Mouse (Mus musculus): Measurements from ENCODE around the gene B4galt2. TPM values are rescaled to one million over a fixed set of nuclear protein-coding genes. Genes with fewer than 3 reads are reported as not detected.

The B4galt2 gene
- polyA plus RNA-seq, 1 experiment from 2014 or later = 18.2 TPM

DNA sequence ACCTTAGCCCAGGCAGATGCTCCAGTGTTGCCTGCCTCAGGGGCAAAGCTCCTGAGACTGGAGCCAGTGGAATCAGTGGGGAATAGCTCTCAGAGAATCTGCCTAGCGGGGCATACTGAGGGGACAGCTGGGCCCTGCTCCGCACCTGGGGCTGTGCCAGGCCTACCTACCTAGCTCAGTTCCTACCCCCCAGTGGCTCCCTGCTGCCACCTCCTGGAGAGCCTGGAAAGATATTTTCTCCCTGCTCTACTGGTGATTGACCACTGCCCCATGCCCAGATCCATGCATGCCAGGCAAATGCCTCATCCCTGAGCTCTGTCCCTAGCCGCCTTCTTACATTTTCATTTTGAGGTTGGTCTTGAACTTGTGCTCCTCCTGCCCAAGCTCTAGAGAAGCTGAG lies 24.5 kb downstream of the B4galt2 start:
- Histone ChIP-seq H3K27me3 (ENCODE audit: control insufficient read depth, insufficient read depth, low read length) (no peaks in the 10 kb centered on the region; the same call in 1 of the 2 replicates), H3K36me3 (ENCODE audit: control insufficient read depth, insufficient read depth, low read length) (0 out of 2 replicates have a peak, but pooled peaks cover 6% of the 10 kb centered on the region), H3K4me1 (ENCODE audit: control insufficient read depth in 2 of 2, insufficient read depth in 2 of 2, low read length in 2 of 2) (peaks cover 12% of the 10 kb centered on the region in 2 experiments), H3K4me3 (ENCODE audit: control insufficient read depth in 1 of 2, insufficient read depth in 1 of 2, low read depth in 1 of 2, low read length in 2 of 2) (no peak overlapping the region), H3K9ac (ENCODE audit: low read length) (no peak overlapping the region), H3K27ac (replicated peaks in 1 of 2; ENCODE audit: control insufficient read depth in 1 of 2, insufficient read depth in 1 of 2, low read depth in 2 of 2, low read length in 2 of 2) (no peak overlapping the region), H3K9me3 (ENCODE audit: control insufficient read depth, low read length) (no peaks in the 10 kb centered on the region), H3K4me2 (ENCODE audit: low read length) (no peak overlapping the region)
- 78% methylated on average over 3 of the region's 3 CpGs for WGBS
- ATAC-seq (ENCODE audit: insufficient number of reproducible peaks, insufficient read depth, low FRiP score, low read depth) = no peak

DNA sequence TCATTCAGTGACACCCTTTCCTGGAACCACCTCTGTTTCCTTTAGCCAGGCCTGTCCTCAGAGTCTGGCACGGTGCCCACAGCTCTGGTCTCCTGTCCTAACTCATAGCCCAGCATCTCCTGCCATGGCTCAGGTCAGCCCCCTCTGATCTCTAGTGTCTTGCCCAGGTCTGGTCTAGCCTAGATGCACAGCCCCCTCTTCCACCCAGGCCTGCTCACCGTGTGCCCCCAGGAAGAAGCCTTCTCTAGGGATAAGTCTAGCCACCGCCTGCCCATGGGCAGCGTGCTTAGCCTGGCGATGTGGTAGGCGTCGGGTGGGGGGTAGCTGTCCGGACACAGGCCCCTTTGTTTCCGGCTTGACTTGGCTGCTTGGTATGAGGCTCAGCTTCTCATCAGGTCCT lies 28.1 kb downstream of the B4galt2 start:
- no peak overlapping the region for H3K4me2 ChIP-seq (ENCODE audit: low read length)
- 79% methylated on average over 9 of the region's 9 CpGs for WGBS
- H3K27ac ChIP-seq (replicated peaks in 1 of 2; ENCODE audit: control insufficient read depth in 1 of 2, insufficient read depth in 1 of 2, low read depth in 2 of 2, low read length in 2 of 2) = no peak overlapping the region
- H3K36me3 ChIP-seq (ENCODE audit: control insufficient read depth, insufficient read depth, low read length) = 0 out of 2 replicates have a peak, but pooled peaks cover 6% of the 10 kb centered on the region
- H3K27me3 ChIP-seq (ENCODE audit: control insufficient read depth, insufficient read depth, low read length) = no peaks in the 10 kb centered on the region; the same call in 1 of the 2 replicates
- no peaks in the 10 kb centered on the region for H3K9me3 ChIP-seq (ENCODE audit: control insufficient read depth, low read length)
- no peak overlapping the region for H3K4me3 ChIP-seq (ENCODE audit: control insufficient read depth in 1 of 2, insufficient read depth in 1 of 2, low read depth in 1 of 2, low read length in 2 of 2)
- no peak for ATAC-seq (ENCODE audit: insufficient number of reproducible peaks, insufficient read depth, low FRiP score, low read depth)
- no peak overlapping the region for H3K9ac ChIP-seq (ENCODE audit: low read length)
- peaks cover 10% of the 10 kb centered on the region in 2 experiments for H3K4me1 ChIP-seq (ENCODE audit: control insufficient read depth in 2 of 2, insufficient read depth in 2 of 2, low read length in 2 of 2)

DNA sequence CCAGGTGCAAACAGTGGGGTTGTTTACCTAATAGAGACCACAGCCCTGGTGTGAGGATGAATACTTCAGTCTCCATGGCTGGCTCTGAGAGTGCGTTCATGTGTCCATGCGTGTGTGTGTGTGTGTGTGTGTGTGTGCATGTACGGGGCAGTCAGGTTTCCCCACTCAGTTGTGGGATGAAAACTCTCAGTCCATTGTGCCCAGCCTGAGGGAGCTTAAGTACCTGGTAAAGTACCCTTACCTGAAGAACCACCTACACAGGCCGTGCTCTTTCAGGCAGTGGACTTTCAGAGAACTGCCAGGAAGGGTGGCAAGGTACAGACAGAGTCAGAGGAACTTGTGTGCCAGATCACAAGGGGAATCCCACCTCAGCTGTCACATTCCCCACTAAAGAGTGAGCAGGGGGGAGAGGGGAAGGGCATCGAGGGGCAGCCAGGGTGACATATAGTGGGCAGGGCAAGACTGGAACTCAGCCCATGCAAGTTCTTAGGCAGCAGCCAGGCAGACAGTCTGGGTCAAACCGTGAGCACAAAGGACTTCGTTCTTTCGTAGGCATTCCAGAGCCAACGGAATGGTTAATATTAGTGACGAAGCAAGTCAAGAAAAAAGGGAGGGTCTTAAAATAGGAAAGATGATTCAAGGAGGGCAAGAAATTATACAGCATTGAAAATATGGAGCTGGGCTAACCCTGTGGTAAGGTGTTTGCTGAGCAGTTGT lies 31.0 kb downstream of the B4galt2 start:
- WGBS = 86% methylated on average over 10 of the region's 10 CpGs
- 0 out of 2 replicates have a peak, but pooled peaks cover 3% of the 10 kb centered on the region for H3K36me3 ChIP-seq (ENCODE audit: control insufficient read depth, insufficient read depth, low read length)
- no peak overlapping the region for H3K9ac ChIP-seq (ENCODE audit: low read length)
- no peaks in the 10 kb centered on the region for H3K27me3 ChIP-seq (ENCODE audit: control insufficient read depth, insufficient read depth, low read length)
- H3K27ac ChIP-seq (replicated peaks in 1 of 2; ENCODE audit: control insufficient read depth in 1 of 2, insufficient read depth in 1 of 2, low read depth in 2 of 2, low read length in 2 of 2) = no peak overlapping the region
- no peak overlapping the region for H3K4me2 ChIP-seq (ENCODE audit: low read length)
- no peak for ATAC-seq (ENCODE audit: insufficient number of reproducible peaks, insufficient read depth, low FRiP score, low read depth)
- no peaks in the 10 kb centered on the region for H3K9me3 ChIP-seq (ENCODE audit: control insufficient read depth, low read length)
- H3K4me3 ChIP-seq (ENCODE audit: control insufficient read depth in 1 of 2, insufficient read depth in 1 of 2, low read depth in 1 of 2, low read length in 2 of 2) = no peak overlapping the region
- peaks cover 13 to 15% of the 10 kb centered on the region in 2 experiments for H3K4me1 ChIP-seq (ENCODE audit: control insufficient read depth in 2 of 2, insufficient read depth in 2 of 2, low read length in 2 of 2)

DNA sequence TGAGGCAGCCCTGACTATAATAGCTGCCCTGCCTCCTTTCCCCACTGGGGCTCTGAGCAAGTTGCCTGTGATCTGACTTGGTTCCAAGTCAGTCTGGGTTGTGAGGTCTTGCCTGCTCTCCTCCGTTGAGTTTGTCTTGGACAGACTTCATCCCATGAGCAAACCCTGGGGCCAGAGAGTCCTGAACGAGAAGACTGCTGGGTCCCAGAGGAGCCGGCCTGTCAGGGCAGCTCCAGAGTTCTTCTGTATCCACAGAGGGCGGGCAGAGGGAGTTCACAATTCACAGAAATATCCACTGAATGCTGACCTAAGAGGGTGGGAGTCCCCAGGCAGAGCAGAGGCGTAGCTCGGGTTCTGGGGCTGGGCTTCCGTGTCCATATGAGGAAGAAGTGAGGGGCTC lies 32.4 kb downstream of the B4galt2 start:
- Histone ChIP-seq H3K4me2 (ENCODE audit: low read length) (no peak overlapping the region), H3K9ac (ENCODE audit: low read length) (no peak overlapping the region), H3K36me3 (ENCODE audit: control insufficient read depth, insufficient read depth, low read length) (no peaks in the 10 kb centered on the region), H3K27me3 (ENCODE audit: control insufficient read depth, insufficient read depth, low read length) (no peaks in the 10 kb centered on the region), H3K9me3 (ENCODE audit: control insufficient read depth, low read length) (no peaks in the 10 kb centered on the region), H3K4me3 (ENCODE audit: control insufficient read depth in 1 of 2, insufficient read depth in 1 of 2, low read depth in 1 of 2, low read length in 2 of 2) (no peak overlapping the region), H3K27ac (replicated peaks in 1 of 2; ENCODE audit: control insufficient read depth in 1 of 2, insufficient read depth in 1 of 2, low read depth in 2 of 2, low read length in 2 of 2) (no peak overlapping the region), H3K4me1 (ENCODE audit: control insufficient read depth in 2 of 2, insufficient read depth in 2 of 2, low read length in 2 of 2) (peaks cover 13 to 15% of the 10 kb centered on the region in 2 experiments)
- no peak for ATAC-seq (ENCODE audit: insufficient number of reproducible peaks, insufficient read depth, low FRiP score, low read depth)
- 62% methylated on average over 7 of the region's 7 CpGs for WGBS

DNA sequence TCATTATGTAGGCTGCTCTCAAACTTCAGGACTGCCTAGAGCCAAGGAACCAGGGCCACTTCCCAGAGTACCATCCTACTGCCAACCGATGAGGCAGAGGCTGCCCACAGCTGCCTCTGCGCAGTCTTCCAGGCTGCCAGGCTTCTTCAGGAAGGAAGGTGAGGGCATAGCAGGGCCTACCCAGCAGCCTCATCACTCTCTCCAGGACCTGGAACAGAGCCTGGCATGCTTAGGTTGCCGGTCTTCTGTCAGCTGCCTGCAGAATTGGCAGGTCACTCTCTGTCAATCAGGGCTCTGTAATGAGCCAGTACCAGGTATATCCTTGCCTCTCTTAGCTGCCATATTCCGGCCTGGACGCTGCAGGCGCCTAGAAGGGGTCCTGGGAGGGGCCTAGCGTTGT lies 33.1 kb downstream of the B4galt2 start:
- Histone ChIP-seq H3K27ac (replicated peaks in 1 of 2; ENCODE audit: control insufficient read depth in 1 of 2, insufficient read depth in 1 of 2, low read depth in 2 of 2, low read length in 2 of 2) (no peak overlapping the region), H3K36me3 (ENCODE audit: control insufficient read depth, insufficient read depth, low read length) (no peaks in the 10 kb centered on the region)

DNA sequence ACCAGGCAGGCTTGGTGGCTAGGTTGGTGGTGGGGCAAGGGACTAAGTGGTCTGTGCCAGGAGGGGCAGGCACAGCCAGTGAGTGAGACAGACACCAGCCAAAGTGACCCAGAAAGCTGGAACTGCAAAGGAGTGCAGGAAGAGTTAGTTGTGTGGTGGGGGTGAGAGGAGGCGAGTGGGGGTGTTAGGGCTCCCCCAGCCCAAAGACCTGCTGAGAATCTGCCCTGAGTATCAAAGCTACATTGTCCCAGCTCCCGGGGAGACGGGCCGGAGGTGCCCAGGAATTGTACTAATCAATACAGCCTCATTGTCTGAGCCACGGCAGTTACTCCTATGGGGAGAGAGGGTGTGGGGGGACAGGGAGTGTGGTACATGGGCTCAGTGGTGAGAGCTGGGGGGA lies 33.8 kb downstream of the B4galt2 start:
- H3K9me3 ChIP-seq (ENCODE audit: control insufficient read depth, low read length) = no peaks in the 10 kb centered on the region
- H3K4me3 ChIP-seq (ENCODE audit: control insufficient read depth in 1 of 2, insufficient read depth in 1 of 2, low read depth in 1 of 2, low read length in 2 of 2) = no peak overlapping the region
- no peak overlapping the region for H3K4me2 ChIP-seq (ENCODE audit: low read length)
- peaks cover 5 to 7% of the 10 kb centered on the region in 2 experiments; a peak in 2 of 4 replicates for H3K4me1 ChIP-seq (ENCODE audit: control insufficient read depth in 2 of 2, insufficient read depth in 2 of 2, low read length in 2 of 2)
- H3K9ac ChIP-seq (ENCODE audit: low read length) = no peak overlapping the region
- no peaks in the 10 kb centered on the region for H3K36me3 ChIP-seq (ENCODE audit: control insufficient read depth, insufficient read depth, low read length)
- no peak for ATAC-seq (ENCODE audit: insufficient number of reproducible peaks, insufficient read depth, low FRiP score, low read depth)
- WGBS = 76% methylated on average over 5 of the region's 5 CpGs
- no peaks in the 10 kb centered on the region for H3K27me3 ChIP-seq (ENCODE audit: control insufficient read depth, insufficient read depth, low read length)
- H3K27ac ChIP-seq (replicated peaks in 1 of 2; ENCODE audit: control insufficient read depth in 1 of 2, insufficient read depth in 1 of 2, low read depth in 2 of 2, low read length in 2 of 2) = no peak overlapping the region

More for the DNA sequence above, 33.1 kb downstream of the B4galt2 start:
- no peaks in the 10 kb centered on the region for H3K9me3 ChIP-seq (ENCODE audit: control insufficient read depth, low read length)
- no peak overlapping the region for H3K9ac ChIP-seq (ENCODE audit: low read length)
- no peak overlapping the region for H3K4me2 ChIP-seq (ENCODE audit: low read length)
- H3K27me3 ChIP-seq (ENCODE audit: control insufficient read depth, insufficient read depth, low read length) = no peaks in the 10 kb centered on the region
- H3K4me3 ChIP-seq (ENCODE audit: control insufficient read depth in 1 of 2, insufficient read depth in 1 of 2, low read depth in 1 of 2, low read length in 2 of 2) = no peak overlapping the region
- WGBS = 79% methylated on average over 7 of the region's 7 CpGs
- H3K4me1 ChIP-seq (ENCODE audit: control insufficient read depth in 2 of 2, insufficient read depth in 2 of 2, low read length in 2 of 2) = peaks cover 12% of the 10 kb centered on the region in 2 experiments
- no peak for ATAC-seq (ENCODE audit: insufficient number of reproducible peaks, insufficient read depth, low FRiP score, low read depth)

DNA sequence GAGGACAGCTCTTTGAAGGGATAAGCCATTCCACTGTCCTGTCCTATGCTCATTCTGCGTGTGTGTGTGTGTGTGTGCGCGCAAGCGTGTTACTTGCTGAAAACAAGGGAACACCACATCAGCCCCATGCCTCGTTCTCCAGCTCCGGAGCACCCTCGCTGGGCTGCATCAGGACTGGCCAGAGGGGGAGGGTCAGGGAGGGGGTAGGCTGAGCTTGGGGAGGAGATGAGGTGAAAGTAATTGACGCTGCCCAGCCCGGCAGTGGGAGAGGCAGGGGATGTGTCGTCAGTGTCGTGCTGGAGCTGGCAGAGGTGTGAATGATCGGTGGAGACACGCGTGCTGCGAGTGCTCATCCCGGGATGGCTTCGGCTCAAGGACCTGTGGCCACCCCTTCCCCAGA lies 34.2 kb downstream of the B4galt2 start:
- 49% methylated on average over 17 of the region's 17 CpGs for WGBS
- Histone ChIP-seq H3K4me1 (ENCODE audit: control insufficient read depth in 2 of 2, insufficient read depth in 2 of 2, low read length in 2 of 2) (peaks cover 3 to 7% of the 10 kb centered on the region in 2 experiments; a peak in 1 of 4 replicates), H3K9me3 (ENCODE audit: control insufficient read depth, low read length) (no peaks in the 10 kb centered on the region), H3K27ac (replicated peaks in 1 of 2; ENCODE audit: control insufficient read depth in 1 of 2, insufficient read depth in 1 of 2, low read depth in 2 of 2, low read length in 2 of 2) (no peak overlapping the region), H3K4me3 (ENCODE audit: control insufficient read depth in 1 of 2, insufficient read depth in 1 of 2, low read depth in 1 of 2, low read length in 2 of 2) (no peak overlapping the region), H3K4me2 (ENCODE audit: low read length) (no peak overlapping the region), H3K27me3 (ENCODE audit: control insufficient read depth, insufficient read depth, low read length) (no peaks in the 10 kb centered on the region), H3K9ac (ENCODE audit: low read length) (no peak overlapping the region), H3K36me3 (ENCODE audit: control insufficient read depth, insufficient read depth, low read length) (no peaks in the 10 kb centered on the region)
- ATAC-seq (ENCODE audit: insufficient number of reproducible peaks, insufficient read depth, low FRiP score, low read depth) = no peak

DNA sequence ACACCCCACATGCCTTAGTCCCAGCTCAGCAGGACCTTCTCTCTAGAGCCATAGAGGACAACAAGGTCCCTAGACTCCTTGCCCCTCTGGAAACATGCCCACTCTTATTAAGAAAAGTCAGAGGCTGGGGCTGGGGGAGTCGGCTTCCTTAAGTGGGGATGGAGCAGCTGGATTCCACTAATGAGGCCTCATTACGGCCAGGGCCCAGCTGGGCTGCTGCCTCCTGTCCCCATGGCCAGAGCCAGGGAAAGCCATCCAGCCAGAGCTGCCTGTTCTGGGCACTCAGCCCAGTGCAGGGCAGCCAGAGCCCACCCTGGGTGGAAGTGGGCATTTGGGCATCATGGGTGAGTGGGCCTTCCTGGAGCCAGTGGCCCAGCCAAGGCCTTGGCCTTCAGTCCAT lies 36.3 kb downstream of the B4galt2 start:
- no peak overlapping the region for H3K27ac ChIP-seq (replicated peaks in 1 of 2; ENCODE audit: control insufficient read depth in 1 of 2, insufficient read depth in 1 of 2, low read depth in 2 of 2, low read length in 2 of 2)
- no peaks in the 10 kb centered on the region for H3K36me3 ChIP-seq (ENCODE audit: control insufficient read depth, insufficient read depth, low read length)
- no peaks in the 10 kb centered on the region for H3K9me3 ChIP-seq (ENCODE audit: control insufficient read depth, low read length)
- H3K4me3 ChIP-seq (ENCODE audit: control insufficient read depth in 1 of 2, insufficient read depth in 1 of 2, low read depth in 1 of 2, low read length in 2 of 2) = no peak overlapping the region
- WGBS = 68% methylated on average over 2 of the region's 2 CpGs
- no peaks in the 10 kb centered on the region for H3K27me3 ChIP-seq (ENCODE audit: control insufficient read depth, insufficient read depth, low read length)
- H3K4me1 ChIP-seq (ENCODE audit: control insufficient read depth in 2 of 2, insufficient read depth in 2 of 2, low read length in 2 of 2) = peaks cover 3 to 7% of the 10 kb centered on the region in 2 experiments; a peak in 1 of 4 replicates
- no peak for ATAC-seq (ENCODE audit: insufficient number of reproducible peaks, insufficient read depth, low FRiP score, low read depth)
- H3K9ac ChIP-seq (ENCODE audit: low read length) = no peak overlapping the region
- no peak overlapping the region for H3K4me2 ChIP-seq (ENCODE audit: low read length)

Data from heart, embryonic 14.5 days (tissue).